Mouse (Mus musculus) ovary, postnatal 36 days (tissue): ENCODE data around the gene Dlat.

Source experiments
- DNase-seq: peaks from one replicate; pipeline ENCODE4 v3.0.0; 2022; ENCODE audit warnings: low spot score, mixed read lengths

Gene Dlat

DNA sequence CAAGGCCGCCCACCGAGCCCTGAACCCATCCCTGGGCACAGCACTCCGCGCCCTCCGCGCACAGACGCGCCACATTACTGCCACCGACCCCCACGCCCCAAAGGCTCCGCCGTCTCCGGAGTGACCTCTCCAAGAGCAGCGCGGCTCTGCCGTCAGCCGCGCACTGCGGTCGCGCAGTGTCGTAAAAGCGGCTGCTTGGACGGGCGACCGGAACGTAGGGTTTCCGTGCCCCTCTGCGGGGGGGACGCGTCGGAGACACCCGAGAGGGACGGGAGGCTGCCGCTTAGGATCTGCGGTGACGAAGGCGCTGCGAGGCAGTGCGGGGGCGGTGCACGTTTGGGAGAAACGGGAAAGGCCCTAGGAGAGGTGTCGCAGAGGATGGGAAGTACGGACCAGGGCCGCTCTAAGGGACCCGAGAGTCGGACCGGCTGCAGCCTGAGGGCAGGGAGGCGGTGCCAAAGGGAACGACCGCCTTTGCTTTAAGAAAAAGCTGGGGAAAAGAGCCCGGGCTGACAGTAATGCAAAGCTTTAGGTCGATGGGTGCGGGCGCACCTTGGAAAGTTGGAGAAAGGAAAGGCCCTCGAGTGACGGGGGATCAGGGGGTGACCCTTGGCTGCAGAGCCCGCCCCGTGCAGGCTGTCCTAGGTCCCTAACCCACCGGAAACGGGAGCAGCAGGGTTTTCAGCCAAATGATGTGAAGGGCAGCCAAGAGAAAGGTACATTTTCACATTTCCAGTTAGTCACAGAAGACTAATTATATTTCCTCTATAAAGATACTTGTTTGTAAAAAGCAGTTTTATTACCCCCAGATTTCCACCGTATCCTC is at the start of gene Dlat:
Gene Dlat (minus strand): TSS at position 389 of the 826 bp plus-strand sequence.
- peak; percentile 88 for DNase-seq

DNA sequence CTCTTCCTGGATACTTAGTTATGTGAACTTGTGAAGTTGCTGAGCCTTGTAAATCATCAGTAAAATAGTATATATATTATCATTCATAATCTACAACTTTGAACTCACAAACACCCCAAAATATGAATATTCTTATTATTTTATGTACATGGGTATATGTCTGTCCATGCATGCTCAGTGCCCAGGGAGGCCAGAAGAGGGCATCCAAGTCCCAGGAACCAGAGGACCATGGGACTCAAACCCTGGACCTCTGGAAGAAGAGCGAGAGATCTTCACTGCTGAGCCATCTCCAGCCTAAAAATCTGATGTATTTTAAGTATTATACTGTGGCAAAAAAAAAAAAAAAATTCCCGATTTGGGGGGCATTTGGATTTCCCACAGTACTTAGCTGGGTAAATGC is 49.5 kb upstream of the Dlat start:
- peak; percentile 28 for DNase-seq

DNA sequence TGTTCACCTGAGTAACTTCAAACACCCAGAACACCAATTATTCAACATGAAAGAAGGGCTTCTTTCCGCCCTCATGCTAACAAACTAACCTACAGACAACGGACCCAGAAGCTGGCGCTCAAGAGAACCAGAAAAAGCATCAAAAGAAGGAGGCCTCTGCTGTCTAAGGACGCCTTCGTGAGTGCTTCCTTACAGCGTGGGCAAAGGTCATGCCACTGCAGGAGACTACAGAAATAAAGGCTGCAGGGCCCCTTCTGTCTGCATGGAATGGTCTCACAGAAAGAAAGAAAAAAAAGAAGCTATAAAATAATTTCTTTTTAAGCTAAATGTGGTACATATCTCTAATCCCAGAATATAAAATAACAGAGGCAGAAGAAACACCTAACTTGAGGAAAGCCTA is 45.3 kb upstream of the Dlat start:
- no peak for DNase-seq

DNA sequence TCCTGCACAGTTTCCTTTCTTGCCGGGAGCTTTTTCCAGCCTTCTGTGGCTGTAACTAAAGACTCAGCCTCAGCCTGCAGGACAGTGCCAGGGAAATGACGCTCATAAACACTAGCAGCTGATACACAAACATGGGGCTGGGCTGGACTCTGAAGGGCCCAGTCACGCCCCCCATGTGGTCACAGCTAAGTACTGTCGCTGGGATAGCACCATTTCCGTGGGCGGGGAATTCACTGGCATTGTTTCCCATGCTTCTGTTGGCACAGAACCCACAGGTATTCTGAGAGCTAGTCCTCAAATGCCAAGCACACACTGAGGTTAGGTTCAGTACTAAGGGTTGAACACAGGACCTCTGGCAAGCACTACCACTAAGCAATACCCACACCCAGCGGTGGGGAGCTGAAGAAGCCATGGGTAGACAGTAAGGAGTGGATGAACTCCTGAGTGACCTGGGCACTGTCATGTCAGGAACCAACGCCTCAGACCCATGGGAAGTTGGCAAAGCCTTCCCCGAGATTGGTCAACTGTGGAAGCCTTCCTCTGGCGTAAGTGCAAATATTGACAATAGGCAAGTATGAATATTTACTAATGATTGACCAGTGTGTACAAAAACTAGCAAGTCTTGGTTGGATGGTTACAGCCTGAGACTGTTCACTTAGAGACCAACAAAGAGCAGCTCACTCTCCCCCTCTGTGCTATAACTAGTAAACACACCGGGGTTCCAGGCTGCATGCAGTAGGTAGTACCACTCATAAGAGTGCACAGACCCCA is 41.5 kb upstream of the Dlat start:
- DNase-seq, result peak; percentile 31

DNA sequence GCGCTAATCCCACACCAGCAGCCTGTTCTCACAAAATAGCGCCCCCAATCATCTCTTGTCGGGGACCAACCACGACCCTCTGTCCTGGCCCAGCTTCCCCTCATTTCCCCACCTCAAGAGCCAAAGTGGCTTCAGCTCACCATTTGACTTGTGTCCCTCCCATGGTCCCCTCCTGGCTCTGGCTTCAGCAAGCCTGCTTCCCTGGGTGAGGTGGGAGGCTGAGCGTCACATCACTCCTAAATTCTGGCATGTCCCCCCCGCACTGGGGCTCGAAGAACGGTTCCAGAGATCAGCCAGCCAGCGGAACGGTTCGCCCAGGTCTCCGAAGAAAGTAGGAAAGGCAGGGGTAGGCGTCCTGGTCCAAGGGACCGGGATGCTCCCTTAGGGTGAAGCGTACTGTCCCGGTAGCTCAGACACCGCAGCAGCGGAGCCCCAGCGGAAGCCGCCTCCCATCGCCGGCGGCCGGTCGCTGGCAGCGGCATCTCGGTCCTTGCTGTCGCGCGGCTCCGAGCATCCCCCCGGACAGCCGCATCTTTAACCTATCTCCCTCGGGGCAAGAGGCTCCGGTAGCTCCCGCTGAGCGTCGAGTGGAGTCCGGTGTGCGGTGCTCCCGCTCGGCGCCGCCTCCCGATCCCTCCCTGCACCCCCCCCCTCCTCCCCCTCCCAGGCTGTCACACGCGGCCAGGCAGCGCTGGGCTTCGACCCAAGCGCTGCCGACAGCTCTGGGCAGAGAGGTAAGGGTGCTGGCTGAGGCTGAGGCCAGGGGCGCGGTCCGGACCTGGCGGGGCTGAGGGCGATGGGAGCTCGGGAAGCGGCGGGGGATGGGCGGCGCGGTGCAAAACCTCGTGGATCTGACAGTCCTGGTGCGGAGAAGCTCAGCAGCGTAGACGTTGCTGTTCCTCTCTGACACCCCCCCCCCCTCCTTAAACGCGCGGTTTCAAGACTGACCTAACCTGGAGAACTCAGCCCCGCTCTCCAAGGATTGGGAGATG is 39.1 kb upstream of the Dlat start:
- DNase-seq, result peak; percentile 35

DNA sequence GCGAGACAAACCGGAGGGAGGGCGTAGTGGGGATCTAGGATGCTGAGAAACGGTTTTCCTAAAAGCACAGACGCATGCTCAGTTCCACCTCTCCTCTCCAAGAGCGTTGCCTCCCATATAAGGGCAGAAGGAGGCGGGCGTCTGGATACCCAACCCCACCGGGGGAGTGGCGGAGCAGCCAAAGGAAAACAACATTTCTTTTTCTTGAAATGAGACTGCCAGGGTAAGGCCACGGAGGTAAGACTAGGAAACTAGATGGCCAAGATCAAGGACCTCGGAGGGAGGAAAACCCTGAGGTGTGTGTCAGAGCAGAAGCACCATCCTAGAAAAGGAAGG is 38.1 kb upstream of the Dlat start:
- peak; percentile 67 for DNase-seq

DNA sequence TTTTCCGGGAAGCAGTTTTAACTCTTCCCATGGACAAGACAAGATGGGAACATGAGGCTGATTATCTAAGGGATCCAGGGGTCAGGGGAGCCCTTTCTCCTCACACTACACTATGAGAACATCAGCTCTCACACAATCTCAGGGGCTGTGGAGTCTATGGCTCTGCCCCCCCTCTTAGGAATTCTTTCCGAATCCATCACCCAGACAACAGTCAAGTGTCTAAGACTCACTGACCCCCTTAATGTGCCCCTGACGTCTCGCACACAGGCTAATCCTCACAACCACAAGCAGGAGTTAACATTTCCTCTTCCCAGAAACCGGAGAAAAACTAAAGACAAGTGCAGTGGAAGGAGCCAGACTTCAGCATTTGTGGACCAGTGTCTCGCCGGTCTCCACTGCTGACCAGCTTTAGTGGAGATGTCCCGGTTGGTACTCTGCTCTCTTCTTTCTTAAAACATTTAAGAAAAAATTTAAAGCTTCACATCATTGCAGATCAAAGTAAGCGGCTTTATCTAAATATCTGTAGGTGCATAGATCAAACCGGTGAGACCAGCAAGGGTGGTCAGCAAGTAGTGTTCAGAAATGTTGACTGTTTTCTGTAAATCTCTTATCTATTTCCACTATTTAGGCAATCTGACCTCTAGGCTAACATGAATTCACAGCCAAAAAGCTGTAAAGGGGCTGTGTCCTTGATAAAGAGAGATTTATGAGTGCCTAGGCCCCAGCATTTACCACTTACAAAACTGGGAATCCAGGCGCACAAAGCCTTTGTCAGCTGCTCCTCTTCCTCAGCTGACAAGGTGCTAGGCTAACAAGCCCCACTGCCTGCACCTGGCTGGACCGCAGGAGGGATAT is 37.5 kb upstream of the Dlat start:
- no peak for DNase-seq

DNA sequence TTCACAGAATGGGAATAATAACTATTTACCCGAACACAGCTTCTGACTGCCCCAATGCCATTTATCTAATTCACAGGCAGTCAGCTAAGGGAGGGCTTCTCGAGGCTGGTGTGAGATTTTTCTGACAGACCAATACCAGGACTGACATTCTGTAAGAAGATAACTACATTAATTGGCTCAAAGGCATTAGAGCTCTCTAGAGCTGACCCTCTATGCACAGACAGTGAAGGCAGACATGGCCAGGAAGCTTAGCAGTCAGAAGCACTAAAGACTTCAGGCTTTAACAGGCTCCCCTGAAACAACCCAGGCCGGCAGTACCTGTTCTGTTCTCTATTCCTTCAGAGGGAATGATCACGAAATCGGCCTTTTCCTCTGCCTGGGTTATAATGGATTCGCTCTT is 35.6 kb upstream of the Dlat start:
- DNase-seq, result no peak

DNA sequence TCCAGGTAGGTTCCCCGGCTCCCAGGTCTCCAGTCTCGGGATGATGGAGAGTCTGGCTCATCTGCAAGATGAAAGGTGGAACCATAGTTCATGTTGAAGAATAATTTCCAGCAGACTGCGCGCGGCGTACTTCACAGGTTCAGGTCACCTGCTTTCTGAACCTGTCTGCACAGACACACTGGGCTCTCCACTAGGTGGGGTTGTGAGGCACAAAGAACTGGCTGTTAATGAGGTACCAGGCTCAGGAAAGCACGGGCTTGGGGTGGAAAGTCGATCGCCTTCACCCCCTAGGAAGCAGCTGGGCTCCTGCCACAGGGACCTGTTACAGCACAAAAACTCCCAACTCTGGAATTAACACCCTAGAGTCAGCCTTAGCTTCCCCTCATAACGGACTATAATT is 34.1 kb upstream of the Dlat start:
- DNase-seq, result peak; percentile 20

DNA sequence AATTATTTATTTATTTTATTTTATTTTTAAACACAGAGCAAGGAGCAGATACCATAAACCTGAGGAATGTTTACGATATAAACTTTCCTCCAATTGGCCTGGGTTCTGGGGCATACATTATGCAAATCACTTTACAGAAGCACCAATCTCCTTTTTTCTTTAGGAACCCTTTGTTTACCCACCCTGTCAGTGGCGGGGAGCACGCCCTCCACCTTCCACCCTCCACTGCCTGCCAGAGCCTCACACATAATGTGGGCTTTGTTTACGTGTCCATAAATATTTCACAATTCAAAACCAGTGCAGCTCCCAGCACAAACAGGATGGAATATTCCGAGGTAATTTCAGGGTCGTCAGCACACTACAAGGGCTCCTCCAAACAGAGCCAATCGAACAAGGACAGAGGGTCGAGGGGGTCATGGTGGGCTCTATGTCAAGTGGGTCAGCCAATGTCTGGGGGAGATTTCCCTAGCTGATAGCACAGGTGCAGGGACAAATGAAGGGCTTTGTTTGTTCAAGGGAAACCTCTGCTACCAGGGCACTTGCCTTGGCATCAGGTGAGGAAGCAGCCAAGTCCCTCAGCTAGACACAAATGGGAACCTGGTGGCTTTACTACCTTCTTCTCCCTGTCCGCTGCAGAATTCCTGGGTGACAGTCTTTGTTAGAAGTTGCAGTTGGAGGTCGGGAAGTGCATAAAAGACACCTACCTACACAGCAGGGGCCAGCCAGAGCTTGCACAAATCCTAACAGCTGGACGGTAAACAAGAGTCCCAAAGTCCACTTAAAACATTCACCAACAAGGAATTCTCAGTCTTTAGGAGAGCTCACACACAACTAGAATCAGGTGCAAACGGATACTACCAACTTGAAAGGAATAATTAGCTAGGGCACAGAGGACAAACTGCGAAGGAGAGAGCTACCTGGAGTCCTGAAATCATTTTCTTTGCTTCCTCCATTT is 33.3 kb upstream of the Dlat start:
- no peak for DNase-seq

DNA sequence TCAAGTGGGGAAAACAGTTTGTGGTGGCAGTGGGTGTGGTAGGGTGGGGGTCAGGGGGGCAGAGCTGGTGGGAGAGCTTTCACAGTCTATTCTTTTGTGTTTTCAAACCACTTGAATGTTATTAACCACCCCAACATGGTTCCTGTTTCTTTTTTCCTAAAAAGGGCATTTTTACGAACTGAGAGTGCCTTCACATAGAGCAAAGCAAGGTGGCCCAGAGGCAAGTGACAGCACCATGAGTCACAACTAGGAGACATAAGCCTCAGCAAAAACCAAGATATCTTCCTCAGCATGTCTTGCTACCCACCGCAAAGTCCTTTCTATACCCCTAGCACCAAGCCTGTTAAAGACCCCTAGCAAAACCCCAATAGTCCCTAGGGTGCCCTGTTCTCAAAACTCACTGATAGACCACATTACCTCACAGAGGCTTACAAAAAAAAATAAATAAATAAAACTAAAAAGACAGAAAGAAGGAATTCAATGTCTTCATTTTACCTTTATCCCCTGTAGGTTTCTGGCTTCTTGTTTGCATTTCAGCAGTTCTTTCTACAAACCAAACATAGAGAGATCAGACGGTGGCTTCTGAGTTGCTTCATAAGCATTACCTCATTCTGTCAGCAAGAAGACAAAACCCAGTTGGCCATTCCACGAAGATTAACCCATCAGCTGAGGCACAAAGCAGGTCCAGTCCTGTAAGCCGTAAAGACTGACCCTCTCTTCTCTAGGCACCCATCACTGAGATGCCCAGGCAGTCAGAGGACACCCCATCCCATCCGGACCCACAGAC is 27.5 kb upstream of the Dlat start:
- no peak for DNase-seq

DNA sequence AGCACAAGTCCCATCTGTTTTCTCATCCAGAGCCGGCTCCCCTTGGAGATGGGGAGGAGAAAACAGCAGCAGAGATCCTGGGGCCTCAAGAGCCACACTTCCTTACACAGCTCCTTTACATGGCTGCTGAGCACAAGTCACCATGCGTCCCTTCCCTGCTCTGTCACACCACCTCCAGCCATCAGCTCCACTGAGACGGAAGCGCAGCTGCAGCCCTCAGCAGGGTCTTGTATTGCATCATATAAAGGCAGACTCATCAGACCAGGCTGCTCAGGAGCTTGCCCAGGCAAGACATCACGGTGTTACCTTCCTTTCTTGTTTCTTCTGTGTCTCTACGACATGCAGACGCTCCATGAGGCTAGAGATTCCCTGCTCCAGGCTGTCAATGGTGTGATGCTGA is 22.1 kb upstream of the Dlat start:
- DNase-seq, result no peak

DNA sequence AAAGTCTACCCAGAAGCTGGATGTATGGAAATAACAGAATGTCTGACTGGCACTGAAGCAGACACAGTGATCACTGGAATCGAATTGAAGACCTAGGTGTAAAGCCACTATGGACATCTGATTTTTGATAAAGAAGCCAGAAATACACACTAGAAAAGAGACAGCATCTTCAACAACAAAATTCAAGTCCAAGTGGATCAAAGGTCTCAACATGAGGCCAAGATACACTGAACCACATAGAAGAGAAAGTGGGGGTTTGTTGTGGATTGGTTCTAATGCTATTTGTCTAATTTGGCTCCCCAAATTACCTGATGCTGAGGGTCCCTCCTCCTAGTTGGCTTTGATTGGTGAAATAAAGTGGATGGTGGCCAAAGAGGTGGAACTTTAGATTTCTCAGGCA is 19.8 kb upstream of the Dlat start:
- no peak for DNase-seq

DNA sequence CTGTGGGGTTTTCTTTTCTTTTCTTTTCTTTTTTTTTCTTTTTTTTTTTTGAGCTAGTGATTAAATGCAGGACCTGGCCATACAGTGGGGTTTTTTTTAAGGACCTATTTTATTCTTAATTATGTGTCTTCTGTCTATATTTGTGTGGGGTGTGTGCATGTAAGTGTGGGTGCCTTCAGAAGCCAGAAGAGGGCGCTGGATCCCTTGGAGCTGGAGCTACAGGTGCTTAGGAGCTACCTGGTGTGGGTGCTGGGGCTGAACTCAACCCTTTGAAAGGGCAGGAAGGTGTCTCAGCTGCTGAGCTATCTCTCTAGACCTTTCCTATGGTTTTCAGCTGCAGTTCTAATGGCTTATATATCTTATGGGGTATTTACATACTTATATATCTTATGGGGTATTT is 15.2 kb upstream of the Dlat start:
- no peak for DNase-seq

DNA sequence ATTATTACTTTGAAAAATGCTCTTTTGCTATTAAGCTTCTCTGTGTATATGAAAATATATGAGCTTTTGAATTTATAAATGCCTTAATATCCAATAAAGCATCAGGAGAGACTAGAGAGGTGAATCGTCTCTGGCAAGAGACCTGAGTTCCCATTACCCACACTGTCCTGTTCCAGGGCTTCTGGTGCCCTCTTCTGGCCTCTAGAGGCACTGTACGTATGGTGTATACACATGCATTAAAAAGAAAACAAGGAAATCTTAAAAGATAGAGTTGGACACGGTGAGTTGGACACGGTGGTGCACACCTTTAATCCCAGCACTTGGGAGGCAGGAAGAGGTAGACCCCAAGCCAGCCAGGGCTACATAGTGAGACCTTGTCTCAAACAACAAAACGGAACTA is 11.1 kb upstream of the Dlat start:
- DNase-seq, result peak; percentile 44

DNA sequence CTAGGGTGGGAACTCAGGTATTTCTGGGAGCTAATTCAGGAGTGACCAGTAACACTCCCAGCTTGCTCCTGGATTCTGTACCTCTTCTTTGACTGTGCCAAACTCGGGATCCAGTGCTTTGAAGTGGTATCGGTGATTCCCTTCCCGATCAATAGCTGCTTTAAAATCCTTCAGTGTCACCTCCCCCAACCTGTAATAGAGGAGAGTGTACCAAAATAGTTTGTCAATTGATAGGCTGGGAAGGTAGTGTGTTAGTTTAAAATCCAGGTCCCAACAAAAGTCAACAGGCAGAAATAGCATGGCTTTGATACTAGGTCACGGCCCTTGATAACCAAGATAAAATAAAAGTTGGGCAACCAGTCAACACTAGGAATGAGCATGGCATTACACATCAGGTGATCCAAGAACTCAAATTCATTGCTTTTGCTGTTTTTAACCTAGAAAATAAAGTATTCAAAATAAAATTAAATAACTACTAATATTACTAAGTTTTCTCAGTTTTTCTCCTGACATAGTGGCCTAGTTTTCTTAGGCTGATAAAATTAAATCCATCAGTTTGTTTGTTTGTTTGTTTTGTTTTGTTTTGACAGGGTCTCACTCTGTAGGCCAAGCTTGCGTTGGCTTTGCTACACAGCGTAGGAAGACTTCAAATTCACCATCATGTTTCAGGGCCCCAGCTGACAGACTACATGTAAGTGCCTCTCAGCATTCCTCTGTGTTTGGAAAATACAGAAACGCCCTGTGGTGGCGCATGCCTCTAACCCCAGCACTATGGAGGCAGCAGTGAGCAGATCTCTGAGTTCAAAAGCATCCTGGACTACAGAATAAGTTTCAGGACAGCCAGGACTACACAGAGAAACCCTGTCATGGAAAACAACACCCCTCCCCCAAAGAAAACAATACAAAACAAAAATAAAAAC is 8.3 kb upstream of the Dlat start:
- DNase-seq, result no peak

DNA sequence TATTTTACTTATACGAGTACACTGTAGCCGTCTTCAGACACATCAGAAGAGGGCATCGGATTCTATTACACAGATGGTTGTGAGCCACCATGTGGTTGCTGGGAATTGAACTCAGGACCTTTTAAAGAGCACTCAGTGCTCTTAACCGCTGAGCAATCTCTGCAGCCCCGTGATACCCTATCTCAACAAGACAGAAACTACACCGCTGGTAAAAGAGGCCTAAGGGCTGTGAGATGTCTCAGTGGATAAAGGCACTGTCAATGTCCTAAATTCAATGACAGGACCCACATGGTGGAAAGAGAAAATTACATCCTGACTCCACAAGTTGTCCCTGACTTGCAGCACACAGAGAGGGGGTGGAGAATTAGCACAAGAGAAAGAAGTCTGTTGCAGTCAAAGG is 6.9 kb upstream of the Dlat start:
- no peak for DNase-seq

DNA sequence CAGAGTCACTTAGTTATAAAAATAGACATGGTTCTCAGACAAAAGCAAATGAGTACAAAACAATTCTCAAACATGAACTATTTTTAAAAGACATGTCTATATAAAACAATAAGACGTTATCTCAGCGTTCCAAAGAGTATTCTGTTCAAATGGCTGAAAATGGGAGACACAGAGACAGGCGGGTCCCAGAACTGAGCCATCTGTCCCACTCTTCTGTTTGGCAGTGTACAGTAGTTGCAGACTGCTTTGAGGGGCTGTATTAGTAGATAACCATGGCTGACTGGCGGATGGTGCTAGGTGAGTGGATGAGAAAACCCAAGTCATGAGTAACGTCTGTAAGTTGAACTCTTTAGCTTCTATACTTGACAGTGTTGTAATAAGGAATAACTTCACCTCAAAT is 5.2 kb upstream of the Dlat start:
- no peak for DNase-seq
